Mouse (Mus musculus): Measurements from ENCODE around the gene Tmem218. TPM values are rescaled to one million over a fixed set of nuclear protein-coding genes. Genes with fewer than 3 reads are reported as not detected.
A peak's percentile ranks its signal among the peaks of the same experiment; 100 is the strongest.

Gene Tmem218
- polyA plus RNA-seq, 1 experiment from 2014 or later: 13.4 TPM

GRCm38 (mm10) chr9:37242764-37243163 is 34.7 kb downstream of the Tmem218 start:
- H3K27me3 ChIP-seq (replicated peaks): no peaks in the 10 kb centered on the region
- WGBS: 93% methylated on average over 3 of the region's 3 CpGs
- no peak for ATAC-seq (ENCODE audit: low FRiP score, low read depth)

GRCm38 (mm10) chr9:37244600-37244999 is 36.6 kb downstream of the Tmem218 start:
- Histone ChIP-seq H3K27ac (no peak overlapping the region), H3K36me3 (no peaks in the 10 kb centered on the region)

More at GRCm38 (mm10) chr9:37242764-37243163, 34.7 kb downstream of the Tmem218 start:
- H3K27ac ChIP-seq: no peak overlapping the region
- H3K36me3 ChIP-seq: no peaks in the 10 kb centered on the region
- no peaks in the 10 kb centered on the region for H3K9me3 ChIP-seq
- H3K9ac ChIP-seq: no peak overlapping the region
- no peak overlapping the region for H3K4me2 ChIP-seq (replicated peaks)
- H3K4me3 ChIP-seq: no peak overlapping the region
- no peaks in the 10 kb centered on the region for H3K4me1 ChIP-seq

GRCm38 (mm10) chr9:37245404-37245803 is 37.4 kb downstream of the Tmem218 start:
- Histone ChIP-seq H3K4me3 (no peak overlapping the region), H3K9ac (no peak overlapping the region), H3K9me3 (no peaks in the 10 kb centered on the region), H3K4me2 (replicated peaks) (no peak overlapping the region), H3K27me3 (replicated peaks) (no peaks in the 10 kb centered on the region), H3K27ac (no peak overlapping the region), H3K36me3 (no peaks in the 10 kb centered on the region), H3K4me1 (no peaks in the 10 kb centered on the region)
- WGBS: 69% methylated on average over 2 of the region's 2 CpGs
- no peak for ATAC-seq (ENCODE audit: low FRiP score, low read depth)

More at GRCm38 (mm10) chr9:37244600-37244999, 36.6 kb downstream of the Tmem218 start:
- no peak overlapping the region for H3K9ac ChIP-seq
- H3K4me3 ChIP-seq: no peak overlapping the region
- no peaks in the 10 kb centered on the region for H3K27me3 ChIP-seq (replicated peaks)
- ATAC-seq (ENCODE audit: low FRiP score, low read depth): no peak
- no peaks in the 10 kb centered on the region for H3K4me1 ChIP-seq
- H3K4me2 ChIP-seq (replicated peaks): no peak overlapping the region
- 83% methylated on average over 1 of the region's 1 CpGs for WGBS
- H3K9me3 ChIP-seq: no peaks in the 10 kb centered on the region

GRCm38 (mm10) chr9:37245810-37246209 is 37.8 kb downstream of the Tmem218 start:
- Histone ChIP-seq H3K4me3 (no peak overlapping the region), H3K27ac (no peak overlapping the region), H3K9me3 (no peaks in the 10 kb centered on the region), H3K27me3 (replicated peaks) (no peaks in the 10 kb centered on the region), H3K4me2 (replicated peaks) (no peak overlapping the region), H3K4me1 (no peaks in the 10 kb centered on the region), H3K9ac (no peak overlapping the region), H3K36me3 (no peaks in the 10 kb centered on the region)
- ATAC-seq (ENCODE audit: low FRiP score, low read depth): no peak
- 93% methylated on average over 1 of the region's 1 CpGs for WGBS

- H3K4me2 ChIP-seq (replicated peaks): no peak overlapping the region
- H3K36me3 ChIP-seq: no peaks in the 10 kb centered on the region
- H3K9me3 ChIP-seq: no peaks in the 10 kb centered on the region
- no peak overlapping the region for H3K27ac ChIP-seq
- H3K4me3 ChIP-seq: no peak overlapping the region
- H3K27me3 ChIP-seq (replicated peaks): no peaks in the 10 kb centered on the region
- ATAC-seq (ENCODE audit: low FRiP score, low read depth): no peak
- no peaks in the 10 kb centered on the region for H3K4me1 ChIP-seq
- no peak overlapping the region for H3K9ac ChIP-seq
Observed at GRCm38 (mm10) chr9:37247429-37247828, 39.4 kb downstream of the Tmem218 start.

- Histone ChIP-seq H3K36me3 (no peaks in the 10 kb centered on the region), H3K9ac (no peak overlapping the region), H3K9me3 (no peaks in the 10 kb centered on the region), H3K4me1 (no peaks in the 10 kb centered on the region), H3K4me3 (no peak overlapping the region), H3K27me3 (replicated peaks) (no peaks in the 10 kb centered on the region), H3K4me2 (replicated peaks) (no peak overlapping the region), H3K27ac (no peak overlapping the region)
- 55% methylated on average over 3 of the region's 3 CpGs for WGBS
- ATAC-seq (ENCODE audit: low FRiP score, low read depth): peak; percentile 61
Observed at GRCm38 (mm10) chr9:37248381-37248906, 40.4 kb downstream of the Tmem218 start.

- H3K9ac ChIP-seq: no peak overlapping the region
- no peak overlapping the region for H3K27ac ChIP-seq
- peaks cover 5% of the 10 kb centered on the region; the same call in 1 of the 2 replicates for H3K4me1 ChIP-seq
- H3K9me3 ChIP-seq: no peaks in the 10 kb centered on the region
- no peak overlapping the region for H3K4me3 ChIP-seq
- ATAC-seq (ENCODE audit: low FRiP score, low read depth): no peak
- no peak overlapping the region for H3K4me2 ChIP-seq (replicated peaks)
- no peaks in the 10 kb centered on the region; the same call in 1 of the 2 replicates for H3K27me3 ChIP-seq (replicated peaks)
- 86% methylated on average over 3 of the region's 3 CpGs for WGBS
- no peaks in the 10 kb centered on the region for H3K36me3 ChIP-seq
Observed at GRCm38 (mm10) chr9:37249976-37250375, 42.0 kb downstream of the Tmem218 start.

- no peak overlapping the region for H3K4me3 ChIP-seq
- no peak overlapping the region for H3K27ac ChIP-seq
- H3K27me3 ChIP-seq (replicated peaks): no peaks in the 10 kb centered on the region; the same call in 1 of the 2 replicates
- whole genome bisulfite sequencing: 90% methylated on average over 6 of the region's 6 CpGs
- no peaks in the 10 kb centered on the region for H3K36me3 ChIP-seq
- no peak overlapping the region for H3K4me2 ChIP-seq (replicated peaks)
- H3K4me1 ChIP-seq: peaks cover 11% of the 10 kb centered on the region
- no peak for ATAC-seq (ENCODE audit: low FRiP score, low read depth)
- no peak overlapping the region for H3K9ac ChIP-seq
- no peaks in the 10 kb centered on the region for H3K9me3 ChIP-seq
Observed at GRCm38 (mm10) chr9:37250631-37251030, 42.6 kb downstream of the Tmem218 start.

GRCm38 (mm10) chr9:37254531-37255110 is 46.6 kb downstream of the Tmem218 start:
- 23% methylated on average over 6 of the region's 6 CpGs for WGBS
- H3K36me3 ChIP-seq: no peaks in the 10 kb centered on the region
- peaks cover 12% of the 10 kb centered on the region for H3K4me1 ChIP-seq
- no peaks in the 10 kb centered on the region for H3K9me3 ChIP-seq
- no peak overlapping the region for H3K9ac ChIP-seq
- peak overlapping the region; percentile 81 for H3K4me2 ChIP-seq (replicated peaks)
- peak overlapping the region; percentile 42 for H3K4me3 ChIP-seq
- H3K27me3 ChIP-seq (replicated peaks): no peaks in the 10 kb centered on the region; the same call in 1 of the 2 replicates
- no peak for ATAC-seq (ENCODE audit: low FRiP score, low read depth)
- H3K27ac ChIP-seq: no peak overlapping the region

GRCm38 (mm10) chr9:37255149-37255888 is 47.3 kb downstream of the Tmem218 start, which contains the start of gene Slc37a2:
Gene Slc37a2, minus strand, starts transcription at chr9:37255738.
- H3K9me3 ChIP-seq: no peaks in the 10 kb centered on the region
- no peak within 1 kb of the TSS for H3K27ac ChIP-seq
- H3K27me3 ChIP-seq (replicated peaks): no peaks in the 10 kb centered on the region; the same call in 1 of the 2 replicates
- 3% methylated on average over 38 of the region's 38 CpGs for WGBS
- H3K4me3 ChIP-seq: peak within 1 kb of the TSS; percentile 42
- H3K9ac ChIP-seq: peak within 1 kb of the TSS; percentile 47
- no peaks in the 10 kb centered on the region for H3K36me3 ChIP-seq
- H3K4me1 ChIP-seq: peaks cover 12% of the 10 kb centered on the region
- peak; percentile 73 for ATAC-seq (ENCODE audit: low FRiP score, low read depth)
- peak within 1 kb of the TSS; percentile 81 for H3K4me2 ChIP-seq (replicated peaks)

GRCm38 (mm10) chr9:37255889-37256225 is 47.8 kb downstream of the Tmem218 start:
- 0 out of 2 replicates have a peak overlapping the region, but pooled peaks have one; percentile 42 for H3K4me3 ChIP-seq
- no peaks in the 10 kb centered on the region for H3K9me3 ChIP-seq
- ATAC-seq (ENCODE audit: low FRiP score, low read depth): peak; percentile 52; the same call in 1 of the 2 replicates
- H3K4me2 ChIP-seq (replicated peaks): peak overlapping the region; percentile 81
- no peaks in the 10 kb centered on the region for H3K36me3 ChIP-seq
- peaks cover 12% of the 10 kb centered on the region for H3K4me1 ChIP-seq
- H3K27me3 ChIP-seq (replicated peaks): no peaks in the 10 kb centered on the region; the same call in 1 of the 2 replicates
- no peak overlapping the region for H3K9ac ChIP-seq
- 43% methylated on average over 7 of the region's 7 CpGs for WGBS
- no peak overlapping the region for H3K27ac ChIP-seq

GRCm38 (mm10) chr9:37266622-37267021 is 58.6 kb downstream of the Tmem218 start:
- no peaks in the 10 kb centered on the region for H3K4me1 ChIP-seq
- no peaks in the 10 kb centered on the region for H3K27me3 ChIP-seq (replicated peaks)
- WGBS: 98% methylated on average over 2 of the region's 2 CpGs
- no peak overlapping the region for H3K27ac ChIP-seq
- no peak for ATAC-seq (ENCODE audit: low FRiP score, low read depth)
- H3K4me2 ChIP-seq (replicated peaks): no peak overlapping the region
- no peak overlapping the region for H3K9ac ChIP-seq
- no peaks in the 10 kb centered on the region for H3K9me3 ChIP-seq
- no peaks in the 10 kb centered on the region for H3K36me3 ChIP-seq
- H3K4me3 ChIP-seq: no peak overlapping the region
